Mouse (Mus musculus) CH12.LX (cell line): Measurements from ENCODE around the gene Aatf.

Experiments
- BHLHE40 ChIP-seq: IDR thresholded peaks from 2 replicates; pipeline ENCODE4 v1.6.1; 2011; ENCODE audit warnings: mild to moderate bottlenecking, low read depth, low read length, improper control_type of control experiment
- CTCF ChIP-seq, 2 experiments: IDR thresholded peaks in 1 of 2; conservative IDR thresholded peaks in 1 of 2; 2 replicates each; pipeline ENCODE4 v1.5.1; 2011 to 2012; ENCODE audit warnings: low read depth in 2 of 2, low read length in 2 of 2, improper control_type of control experiment in 1 of 2, inconsistent platforms in 1 of 2, mild to moderate bottlenecking in 1 of 2, moderate library complexity in 1 of 2
- HCFC1 ChIP-seq: IDR thresholded peaks from 2 replicates; pipeline ENCODE4 v1.6.1; 2012; ENCODE audit warnings: low read depth, mild to moderate bottlenecking, inconsistent platforms, low read length, improper control_type of control experiment
- NELFE ChIP-seq: IDR thresholded peaks from 2 replicates; pipeline ENCODE4 v1.6.1; 2011; ENCODE audit warnings: low read depth, low read length, improper control_type of control experiment
- POLR2A ChIP-seq: IDR thresholded peaks from 2 replicates; pipeline ENCODE4 v1.6.1; 2011; ENCODE audit warnings: low read depth, mild to moderate bottlenecking, improper control_type of control experiment, low read length
- RAD21 ChIP-seq: IDR thresholded peaks from 2 replicates; pipeline ENCODE4 v1.6.1; 2011; ENCODE audit warnings: low read depth, mild to moderate bottlenecking, low read length, improper control_type of control experiment, moderate library complexity
- ZC3H11A ChIP-seq: IDR thresholded peaks from 2 replicates; pipeline ENCODE4 v1.6.1; 2012; ENCODE audit warnings: low read depth, mild to moderate bottlenecking, inconsistent platforms, low read length, improper control_type of control experiment
- ZMIZ1 ChIP-seq: IDR thresholded peaks from 2 replicates; pipeline ENCODE4 v1.6.1; 2012; ENCODE audit warnings: low read depth, mild to moderate bottlenecking, inconsistent platforms, low read length, improper control_type of control experiment

DNA sequence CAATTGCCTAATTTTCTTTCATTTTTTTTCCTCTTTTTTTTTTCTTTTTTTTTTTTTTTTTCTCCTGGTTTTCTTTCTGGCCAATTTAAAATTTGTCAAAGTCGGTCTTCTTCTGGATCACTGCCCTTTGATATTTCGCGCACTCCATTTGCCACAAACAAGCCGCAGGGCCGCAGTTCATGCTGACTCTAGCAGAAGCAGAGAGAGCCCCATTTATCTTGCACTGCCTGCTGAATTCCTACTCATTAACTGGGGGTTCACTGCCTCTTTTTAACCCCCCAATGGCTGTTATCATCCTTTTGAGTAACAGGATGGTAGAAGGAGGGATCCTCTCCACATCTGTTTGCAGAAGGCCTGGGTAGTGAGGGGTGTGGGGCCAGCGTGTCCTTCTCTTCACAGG is 129.4 kb downstream of the Aatf start:
- no peak for TF ChIP-seq HCFC1
- no peak for TF ChIP-seq POLR2A
- no peak for TF ChIP-seq CTCF (conservative IDR thresholded peaks at IDR 0.05 in 1 of 2, IDR thresholded peaks at IDR 0.05 in 1 of 2; ENCODE audit: low read depth in 2 of 2, low read length in 2 of 2)
- TF ChIP-seq RAD21: no peak
- TF ChIP-seq ZMIZ1: no peak
- TF ChIP-seq ZC3H11A: no peak
- TF ChIP-seq NELFE: no peak
- TF ChIP-seq BHLHE40: no peak
